Mouse (Mus musculus): ENCODE measurements around the gene Ankrd13a.

- TF ChIP-seq CTCF (IDR thresholded peaks at IDR 0.05; ENCODE audit: low read depth, low read length) (no peak), POLR2A (IDR thresholded peaks at IDR 0.05; ENCODE audit: extremely low read depth, insufficient read depth, low read length) (no peak)
Observed at GRCm38 (mm10) chr5:114782991-114783390, 8.5 kb downstream of the Ankrd13a start.
